Comparison of ENCODE assay signal across 13 mouse cellular contexts in genomic region chr8:117378625-117379024, GRCm38 (mm10).
DNase-seq lines count a peak whose midpoint lies in the region; ATAC-seq and TF ChIP-seq lines count a peak whose summit lies in the region.
"Had no signal": no experiment of that assay in that cellular context is flagged by ENCODE, and none has a peak within 500 bp of the region (broad histone marks: within the 10 kb centered on the region; RNA-seq: fewer than 3 reads in every experiment).

No protein-coding gene starts in this region.

- H3K4me2 ChIP-seq in forebrain, embryonic 12.5 days: no peak overlapping the region
- H3K4me2 ChIP-seq in myocyte (ENCODE audit: low read depth): peak overlapping the region; percentile 45
- H3K4me2 ChIP-seq: limb, embryonic 13.5 days; stomach, embryonic 15.5 days had no signal

- H3K9me3 ChIP-seq in forebrain, embryonic 12.5 days: no peaks in the 10 kb centered on the region
- H3K9me3 ChIP-seq in forebrain, embryonic 10.5 days: no peaks in the 10 kb centered on the region
- H3K9me3 ChIP-seq: limb, embryonic 13.5 days; stomach, embryonic 15.5 days had no signal

- no peak overlapping the region for H3ac ChIP-seq in myocyte (ENCODE audit: control insufficient read depth, insufficient read length)

- H3K4me3 ChIP-seq in forebrain, embryonic 12.5 days (replicated peaks): no peak overlapping the region
- no peak overlapping the region for H3K4me3 ChIP-seq in forebrain, embryonic 10.5 days
- no peak overlapping the region for H3K4me3 ChIP-seq in myocyte
- H3K4me3 ChIP-seq: erythroblast, embryonic 14.5 days; heart, adult 2 months; limb, embryonic 13.5 days; stomach, embryonic 15.5 days had no signal

- no peak for TF ChIP-seq POLR2A in myocyte (IDR thresholded peaks at IDR 0.05; ENCODE audit: insufficient read length, low read depth)

- H3K27me3 ChIP-seq in forebrain, embryonic 12.5 days: no peaks in the 10 kb centered on the region
- H3K27me3 ChIP-seq in forebrain, embryonic 10.5 days (ENCODE audit: poor library complexity, severe bottlenecking): no peaks in the 10 kb centered on the region
- H3K27me3 ChIP-seq in myocyte (ENCODE audit: control insufficient read depth, insufficient read depth, insufficient read length): no peaks in the 10 kb centered on the region
- H3K27me3 ChIP-seq: limb, embryonic 13.5 days; stomach, embryonic 15.5 days had no signal

- no peak overlapping the region for H3K9ac ChIP-seq in forebrain, embryonic 12.5 days
- H3K9ac ChIP-seq: limb, embryonic 13.5 days; liver, postnatal 0 days; stomach, embryonic 15.5 days had no signal

- 85% methylated on average over 7 of the region's 7 CpGs for WGBS in forebrain, embryonic 12.5 days
- 88% methylated on average over 7 of the region's 7 CpGs for WGBS in forebrain, embryonic 10.5 days

- 0 out of 2 replicates have a peak overlapping the region, but pooled peaks have one; percentile 32 for H3K27ac ChIP-seq in forebrain, embryonic 12.5 days
- H3K27ac ChIP-seq in forebrain, embryonic 10.5 days: no peak overlapping the region
- H3K27ac ChIP-seq: limb, embryonic 13.5 days; stomach, embryonic 15.5 days had no signal

- H3K79me2 ChIP-seq in myocyte (ENCODE audit: control insufficient read depth, insufficient read depth): peaks cover under 1% of the 10 kb centered on the region

- ATAC-seq in forebrain, embryonic 12.5 days (ENCODE audit: low FRiP score): no peak; the same call in 1 of the 2 replicates
- ATAC-seq: liver, postnatal 0 days had no signal

- H3K36me3 ChIP-seq in forebrain, embryonic 12.5 days (replicated peaks): peaks cover 12% of the 10 kb centered on the region
- peaks cover 53% of the 10 kb centered on the region for H3K36me3 ChIP-seq in forebrain, embryonic 10.5 days (replicated peaks)
- H3K36me3 ChIP-seq in myocyte (ENCODE audit: control insufficient read depth, insufficient read depth): peaks cover 3% of the 10 kb centered on the region
- H3K36me3 ChIP-seq: stomach, embryonic 15.5 days had no signal

- H3K4me1 ChIP-seq in forebrain, embryonic 12.5 days: peaks cover 10% of the 10 kb centered on the region
- H3K4me1 ChIP-seq in forebrain, embryonic 10.5 days: peaks cover 19% of the 10 kb centered on the region
- H3K4me1 ChIP-seq: stomach, embryonic 15.5 days had no signal

- no peak for DNase-seq in forebrain, embryonic 10.5 days (ENCODE audit: extremely low spot score, low spot score)
- peak; percentile 48 to 52 for DNase-seq in left cerebral cortex, adult 18-20 months (ENCODE audit: low spot score in 2 of 2)
- no peak for DNase-seq in left cerebral cortex, adult 9 months (ENCODE audit: low spot score in 2 of 2)
- peak; percentile 76 for DNase-seq in brain, adult 2 months (ENCODE audit: low read depth, low spot score)
- DNase-seq in retina, embryonic 14.5 days (ENCODE audit: low spot score): no peak
- no peak for DNase-seq in natural killer cell, adult 2 months (ENCODE audit: low spot score in 2 of 2)

TF ChIP-seq in myocyte, 11 proteins besides CTCF, POLR2A, EP300 and RAD21:
- TF ChIP-seq MYOD1 (IDR thresholded peaks at IDR 0.05; ENCODE audit: control insufficient read depth in 1 of 3, insufficient read length in 2 of 3, low read depth in 2 of 3): peak in 2 of 3 experiments; percentile 54 to 95
- no peak for TF ChIP-seq E2F4 (IDR thresholded peaks at IDR 0.05; ENCODE audit: insufficient read depth)
- TF ChIP-seq USF1 (IDR thresholded peaks at IDR 0.05; ENCODE audit: low read depth): no peak
- TF ChIP-seq POLR2AphosphoS2 (IDR thresholded peaks at IDR 0.05; ENCODE audit: insufficient read length, low read depth): no peak
- TF ChIP-seq MYOG (IDR thresholded peaks at IDR 0.05; ENCODE audit: control insufficient read depth in 1 of 3, insufficient read depth in 1 of 3, insufficient read length in 2 of 3, low read depth in 2 of 3): peak in 1 of 3 experiments; percentile 82
- TF ChIP-seq TCF3 (IDR thresholded peaks at IDR 0.05; ENCODE audit: insufficient read length, low read depth): no peak
- TF ChIP-seq SRF (IDR thresholded peaks at IDR 0.05; ENCODE audit: control insufficient read depth, insufficient read length, low read depth): no peak
- peak; percentile 51 for TF ChIP-seq TCF12 (IDR thresholded peaks at IDR 0.05; ENCODE audit: insufficient read depth, poor library complexity, severe bottlenecking)
- TF ChIP-seq REST (IDR thresholded peaks at IDR 0.05; ENCODE audit: insufficient read depth, insufficient read length): no peak
- TF ChIP-seq MAX (IDR thresholded peaks at IDR 0.05; ENCODE audit: low read depth): no peak
- no peak for TF ChIP-seq CEBPB (IDR thresholded peaks at IDR 0.05; ENCODE audit: insufficient read depth, poor library complexity, severe bottlenecking)

Comparison
In these comparisons a context has a peak if more than half of its experiments do, and no peak if none do; other contexts are left out.
1. DNase-seq: peak in left cerebral cortex, adult 18-20 months (2 of 2) and brain, adult 2 months (single experiment); none in forebrain, embryonic 10.5 days (single experiment), left cerebral cortex, adult 9 months (0 of 2), retina, embryonic 14.5 days (single experiment) and natural killer cell, adult 2 months (0 of 2).